Mouse (Mus musculus): ENCODE results near the gene Lamc1.

- TF ChIP-seq CTCF (IDR thresholded peaks at IDR 0.05): no peak
- no peak for TF ChIP-seq EP300 (IDR thresholded peaks at IDR 0.05)
Observed at GRCm38 (mm10) chr1:153188081-153188480, 144.5 kb downstream of the Lamc1 start.
